Mouse (Mus musculus): ENCODE measurements around the gene Hexim2. TPM values are rescaled to one million over a fixed set of nuclear protein-coding genes. Genes with fewer than 3 reads are reported as not detected.

Gene Hexim2
- polyA plus RNA-seq, 1 experiment from 2014 or later: 6.1 TPM

DNA sequence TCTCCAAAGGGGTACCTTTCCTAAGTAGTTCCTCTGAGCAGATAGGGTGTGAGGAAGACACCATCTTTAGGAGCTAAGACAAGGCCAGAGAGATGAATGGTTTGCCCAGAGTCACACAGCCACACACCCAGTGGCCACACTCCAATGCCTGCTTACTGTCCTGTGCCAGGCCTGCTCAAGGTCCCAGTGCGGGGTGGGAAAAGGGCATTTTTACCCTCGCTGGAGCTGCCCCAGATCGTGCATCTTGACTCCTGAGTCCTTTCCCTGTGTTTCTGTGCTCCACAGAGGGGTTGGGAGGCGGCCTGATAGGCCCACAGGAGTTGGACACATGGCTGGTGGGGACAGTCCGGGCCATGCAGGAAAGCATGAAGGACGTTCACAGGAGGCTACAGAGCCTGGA lies 26.4 kb upstream of the Hexim2 start:
- ATAC-seq (replicated peaks; ENCODE audit: extremely low read depth, insufficient read depth, low FRiP score): no peak

DNA sequence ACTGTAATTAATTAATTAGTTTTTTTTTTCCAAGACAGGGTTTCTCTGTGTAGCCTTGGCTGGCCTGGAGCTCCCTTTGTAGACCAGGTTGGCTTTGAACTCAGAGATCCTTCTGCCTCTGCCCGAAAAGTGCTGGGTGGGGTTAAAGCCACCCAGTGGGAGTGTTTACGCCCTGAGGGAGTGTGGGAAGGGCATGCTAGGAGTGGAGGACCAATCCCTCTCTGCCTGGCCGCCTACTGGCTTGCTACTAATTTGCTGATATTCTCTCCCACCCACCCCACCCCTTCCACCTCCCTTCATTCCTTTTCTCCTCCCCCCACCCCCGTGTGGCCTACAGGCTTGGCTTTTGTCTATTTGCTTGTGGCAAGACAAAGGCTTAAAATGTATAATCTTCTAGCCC lies 25.8 kb upstream of the Hexim2 start:
- H3K27ac ChIP-seq (ENCODE audit: low read length): no peak overlapping the region
- WGBS: 70% methylated on average over 4 of the region's 4 CpGs

More for the DNA sequence above, 26.4 kb upstream of the Hexim2 start:
- Histone ChIP-seq H3K9me3 (replicated peaks; ENCODE audit: control insufficient read depth, low read length) (no peaks in the 10 kb centered on the region), H3K4me2 (ENCODE audit: low read depth, low read length) (no peak overlapping the region), H3K9ac (ENCODE audit: low read length) (no peak overlapping the region), H3K36me3 (ENCODE audit: control insufficient read depth, insufficient read depth) (no peaks in the 10 kb centered on the region; the same call in 1 of the 2 replicates), H3K27me3 (ENCODE audit: control insufficient read depth, insufficient read depth, low read length) (no peaks in the 10 kb centered on the region), H3K4me3 (ENCODE audit: low read length) (no peak overlapping the region), H3K27ac (ENCODE audit: low read length) (no peak overlapping the region), H3K4me1 (ENCODE audit: control insufficient read depth, insufficient read depth, low read length) (peaks cover 12% of the 10 kb centered on the region)
- WGBS: 85% methylated on average over 6 of the region's 6 CpGs

DNA sequence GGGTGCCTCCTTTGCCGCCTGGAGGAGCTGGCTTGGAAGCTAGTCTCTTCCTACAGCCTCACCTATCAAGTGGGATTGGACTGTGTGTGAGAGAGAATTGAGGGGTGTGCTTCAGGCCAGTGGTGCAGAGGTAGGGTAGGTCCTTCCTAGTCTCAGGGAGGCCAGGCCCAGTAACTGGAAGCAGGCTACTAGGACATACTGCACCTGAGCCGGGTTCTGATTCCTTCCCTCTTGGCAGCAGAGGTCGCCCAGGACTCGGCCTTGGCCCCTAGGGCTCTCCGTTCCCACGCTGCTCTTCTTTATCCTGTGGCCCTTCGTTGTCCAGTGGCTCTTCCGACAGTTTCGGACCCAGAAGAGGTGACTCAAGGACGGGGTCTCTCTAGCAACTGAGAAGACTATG lies 20.9 kb upstream of the Hexim2 start:
- peak overlapping the region; percentile 57 for H3K4me3 ChIP-seq (ENCODE audit: low read length)
- no peaks in the 10 kb centered on the region for H3K27me3 ChIP-seq (ENCODE audit: control insufficient read depth, insufficient read depth, low read length)
- WGBS: 26% methylated on average over 10 of the region's 10 CpGs
- no peaks in the 10 kb centered on the region for H3K9me3 ChIP-seq (replicated peaks; ENCODE audit: control insufficient read depth, low read length)
- H3K4me2 ChIP-seq (ENCODE audit: low read depth, low read length): peak overlapping the region; percentile 85
- H3K36me3 ChIP-seq (ENCODE audit: control insufficient read depth, insufficient read depth): no peaks in the 10 kb centered on the region; the same call in 1 of the 2 replicates
- H3K27ac ChIP-seq (ENCODE audit: low read length): peak overlapping the region; percentile 72
- peaks cover 23% of the 10 kb centered on the region for H3K4me1 ChIP-seq (ENCODE audit: control insufficient read depth, insufficient read depth, low read length)
- no peak for ATAC-seq (replicated peaks; ENCODE audit: extremely low read depth, insufficient read depth, low FRiP score)
- H3K9ac ChIP-seq (ENCODE audit: low read length): peak overlapping the region; percentile 77

More for the DNA sequence above, 25.8 kb upstream of the Hexim2 start:
- Histone ChIP-seq H3K4me3 (ENCODE audit: low read length) (no peak overlapping the region), H3K4me1 (ENCODE audit: control insufficient read depth, insufficient read depth, low read length) (peaks cover 15% of the 10 kb centered on the region), H3K36me3 (ENCODE audit: control insufficient read depth, insufficient read depth) (no peaks in the 10 kb centered on the region; the same call in 1 of the 2 replicates), H3K4me2 (ENCODE audit: low read depth, low read length) (no peak overlapping the region), H3K9me3 (replicated peaks; ENCODE audit: control insufficient read depth, low read length) (no peaks in the 10 kb centered on the region), H3K9ac (ENCODE audit: low read length) (no peak overlapping the region), H3K27me3 (ENCODE audit: control insufficient read depth, insufficient read depth, low read length) (no peaks in the 10 kb centered on the region)
- ATAC-seq (replicated peaks; ENCODE audit: extremely low read depth, insufficient read depth, low FRiP score): no peak

DNA sequence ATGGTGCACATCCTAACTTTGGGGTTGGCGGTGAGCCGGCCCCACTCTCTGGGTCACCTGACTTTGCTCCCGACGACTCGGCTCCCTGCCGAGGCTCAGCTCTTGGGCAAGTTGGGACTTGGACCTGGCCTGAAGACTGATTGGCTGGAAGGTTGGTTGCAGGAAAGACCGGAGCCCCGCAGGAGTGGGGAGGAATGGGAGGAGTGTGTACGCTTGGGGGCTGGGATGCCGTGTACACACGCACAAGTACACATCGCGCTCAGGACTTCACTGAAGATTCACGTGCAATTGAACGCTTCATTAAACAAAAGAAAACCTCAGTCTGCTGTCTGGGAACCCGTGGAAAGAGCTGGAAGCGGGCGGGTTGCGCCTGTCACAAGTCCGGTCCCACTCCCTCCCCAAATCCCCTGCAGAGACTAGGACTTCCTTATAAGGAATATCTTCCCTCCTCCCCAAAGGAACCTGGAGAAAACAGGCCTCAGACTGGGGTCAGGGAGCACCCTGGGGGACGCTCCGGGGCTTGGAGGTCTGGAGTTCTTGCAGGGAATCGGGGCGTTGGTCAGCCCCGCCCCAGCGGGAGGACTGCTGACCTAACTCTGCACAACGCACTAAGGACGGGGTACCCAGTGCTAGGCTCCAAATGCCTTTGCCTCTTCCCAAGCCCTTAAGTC lies 20.2 kb upstream of the Hexim2 start:
- no peak for ATAC-seq (replicated peaks; ENCODE audit: extremely low read depth, insufficient read depth, low FRiP score)
- H3K4me2 ChIP-seq (ENCODE audit: low read depth, low read length): peak overlapping the region; percentile 85
- WGBS: 3% methylated on average over 28 of the region's 28 CpGs

DNA sequence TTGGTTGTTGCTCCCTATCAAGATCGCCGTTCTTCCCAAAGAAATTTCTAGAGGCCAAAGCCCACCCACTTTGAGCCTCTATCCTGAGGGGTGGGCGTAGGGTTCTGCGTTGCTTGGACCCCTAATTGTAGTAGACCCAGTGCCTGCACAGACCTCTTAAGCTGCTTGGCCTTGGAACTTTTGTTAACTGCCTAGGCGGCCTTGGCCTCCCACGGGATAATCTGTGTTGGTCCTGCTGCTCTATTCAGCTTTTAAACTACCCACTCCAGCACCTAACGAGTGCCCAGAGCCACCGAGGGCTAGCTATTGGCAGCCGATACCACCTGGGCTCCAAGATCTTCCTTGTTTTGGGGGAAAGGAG lies 19.7 kb upstream of the Hexim2 start:
- peak overlapping the region; percentile 77 for H3K9ac ChIP-seq (ENCODE audit: low read length)
- no peak for ATAC-seq (replicated peaks; ENCODE audit: extremely low read depth, insufficient read depth, low FRiP score)
- H3K9me3 ChIP-seq (replicated peaks; ENCODE audit: control insufficient read depth, low read length): no peaks in the 10 kb centered on the region
- WGBS: 23% methylated on average over 9 of the region's 9 CpGs
- peak overlapping the region; percentile 85 for H3K4me2 ChIP-seq (ENCODE audit: low read depth, low read length)
- H3K4me3 ChIP-seq (ENCODE audit: low read length): peak overlapping the region; percentile 57
- H3K27me3 ChIP-seq (ENCODE audit: control insufficient read depth, insufficient read depth, low read length): no peaks in the 10 kb centered on the region
- peak overlapping the region; percentile 72 for H3K27ac ChIP-seq (ENCODE audit: low read length)
- no peaks in the 10 kb centered on the region for H3K36me3 ChIP-seq (ENCODE audit: control insufficient read depth, insufficient read depth)
- peaks cover 23% of the 10 kb centered on the region for H3K4me1 ChIP-seq (ENCODE audit: control insufficient read depth, insufficient read depth, low read length)

More for the DNA sequence above, 20.2 kb upstream of the Hexim2 start:
- Histone ChIP-seq H3K4me1 (ENCODE audit: control insufficient read depth, insufficient read depth, low read length) (peaks cover 23% of the 10 kb centered on the region), H3K9ac (ENCODE audit: low read length) (peak overlapping the region; percentile 77), H3K4me3 (ENCODE audit: low read length) (peak overlapping the region; percentile 57), H3K27ac (ENCODE audit: low read length) (peak overlapping the region; percentile 72), H3K27me3 (ENCODE audit: control insufficient read depth, insufficient read depth, low read length) (no peaks in the 10 kb centered on the region), H3K9me3 (replicated peaks; ENCODE audit: control insufficient read depth, low read length) (no peaks in the 10 kb centered on the region), H3K36me3 (ENCODE audit: control insufficient read depth, insufficient read depth) (no peaks in the 10 kb centered on the region)

DNA sequence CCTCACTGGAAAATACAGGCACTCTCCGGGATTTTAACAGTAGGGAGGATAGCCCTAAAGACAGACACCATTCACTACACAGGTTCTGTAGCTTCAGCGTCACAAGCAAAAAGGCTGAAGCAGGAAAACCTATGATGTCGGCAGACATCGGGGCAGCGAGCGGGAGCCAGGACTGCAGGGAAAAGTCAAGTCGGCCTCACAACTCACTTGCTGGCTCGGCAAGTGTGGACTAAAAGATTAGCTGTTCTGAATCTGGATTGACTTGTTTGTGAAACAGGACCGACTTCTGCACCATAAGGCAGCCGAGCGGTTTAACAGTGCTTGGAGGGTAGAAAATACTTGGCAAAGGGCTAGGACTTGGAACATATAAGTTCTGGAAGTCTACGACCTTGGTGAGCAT lies 19.2 kb upstream of the Hexim2 start:
- Histone ChIP-seq H3K9me3 (replicated peaks; ENCODE audit: control insufficient read depth, low read length) (no peaks in the 10 kb centered on the region), H3K27me3 (ENCODE audit: control insufficient read depth, insufficient read depth, low read length) (no peaks in the 10 kb centered on the region), H3K4me2 (ENCODE audit: low read depth, low read length) (no peak overlapping the region), H3K27ac (ENCODE audit: low read length) (peak overlapping the region; percentile 72), H3K36me3 (ENCODE audit: control insufficient read depth, insufficient read depth) (no peaks in the 10 kb centered on the region), H3K4me1 (ENCODE audit: control insufficient read depth, insufficient read depth, low read length) (peaks cover 23% of the 10 kb centered on the region), H3K4me3 (ENCODE audit: low read length) (no peak overlapping the region), H3K9ac (ENCODE audit: low read length) (peak overlapping the region; percentile 77; the same call in 1 of the 2 replicates)
- WGBS: 52% methylated on average over 12 of the region's 12 CpGs
- no peak for ATAC-seq (replicated peaks; ENCODE audit: extremely low read depth, insufficient read depth, low FRiP score)

DNA sequence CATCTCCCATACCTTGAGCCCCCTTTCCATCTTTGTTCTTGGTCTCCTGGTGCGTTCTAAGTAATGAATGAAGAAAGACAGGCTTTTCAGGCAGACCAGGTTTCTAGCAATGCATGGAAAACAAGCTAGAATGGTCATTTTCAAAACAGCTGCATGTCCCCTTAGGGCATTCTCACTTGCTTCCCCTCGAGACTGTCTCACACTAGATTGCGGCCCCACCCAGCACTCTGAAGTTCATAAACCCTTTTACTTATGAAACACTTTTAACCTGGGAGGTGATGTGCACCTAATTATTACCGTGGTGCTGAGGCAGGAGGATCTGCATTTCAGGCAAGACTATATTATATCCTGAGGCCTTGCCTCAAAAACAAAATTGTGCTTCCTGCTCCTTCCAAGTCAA lies 18.5 kb upstream of the Hexim2 start:
- 86% methylated on average over 4 of the region's 4 CpGs for WGBS
- Histone ChIP-seq H3K9me3 (replicated peaks; ENCODE audit: control insufficient read depth, low read length) (no peaks in the 10 kb centered on the region), H3K27me3 (ENCODE audit: control insufficient read depth, insufficient read depth, low read length) (no peaks in the 10 kb centered on the region), H3K4me3 (ENCODE audit: low read length) (no peak overlapping the region), H3K9ac (ENCODE audit: low read length) (no peak overlapping the region), H3K27ac (ENCODE audit: low read length) (no peak overlapping the region), H3K36me3 (ENCODE audit: control insufficient read depth, insufficient read depth) (no peaks in the 10 kb centered on the region), H3K4me1 (ENCODE audit: control insufficient read depth, insufficient read depth, low read length) (peaks cover 29% of the 10 kb centered on the region), H3K4me2 (ENCODE audit: low read depth, low read length) (no peak overlapping the region)
- ATAC-seq (replicated peaks; ENCODE audit: extremely low read depth, insufficient read depth, low FRiP score): no peak

DNA sequence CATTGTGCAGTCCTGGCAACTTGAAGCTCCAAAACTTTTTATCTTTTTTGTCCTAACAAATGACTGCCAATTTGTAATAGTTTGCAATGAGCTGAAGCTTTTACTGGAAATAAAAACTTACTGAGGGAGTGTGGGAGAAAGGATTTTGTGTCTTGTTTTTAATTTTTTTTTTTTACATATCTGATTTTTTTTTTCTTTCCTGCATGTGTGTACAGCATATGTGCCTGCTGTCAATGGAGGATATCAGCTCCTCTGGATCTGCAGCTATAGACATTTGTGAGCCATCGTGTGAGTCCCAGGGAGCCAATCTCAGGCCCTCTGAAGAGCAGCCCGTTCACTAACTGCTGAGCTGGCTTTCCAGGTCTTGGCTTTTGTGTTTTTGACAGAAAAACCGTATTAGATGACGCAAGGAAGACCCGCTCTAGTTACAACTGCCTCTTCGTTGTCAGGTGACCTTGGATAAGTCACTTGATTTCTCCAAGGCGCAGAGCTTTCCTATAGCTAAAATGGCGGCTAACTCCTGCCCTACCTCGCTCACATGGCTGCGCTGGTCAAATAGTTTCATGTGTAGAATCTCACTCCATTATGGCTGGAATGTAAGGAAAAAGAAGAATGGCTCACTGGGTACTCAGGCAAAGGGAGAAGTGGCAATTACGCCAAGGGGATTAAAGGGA lies 17.8 kb upstream of the Hexim2 start:
- Histone ChIP-seq H3K9me3 (replicated peaks; ENCODE audit: control insufficient read depth, low read length) (no peaks in the 10 kb centered on the region), H3K4me1 (ENCODE audit: control insufficient read depth, insufficient read depth, low read length) (peaks cover 33% of the 10 kb centered on the region), H3K4me3 (ENCODE audit: low read length) (peak overlapping the region; percentile 62), H3K4me2 (ENCODE audit: low read depth, low read length) (peak overlapping the region; percentile 83), H3K9ac (ENCODE audit: low read length) (peak overlapping the region; percentile 87), H3K27me3 (ENCODE audit: control insufficient read depth, insufficient read depth, low read length) (no peaks in the 10 kb centered on the region), H3K36me3 (ENCODE audit: control insufficient read depth, insufficient read depth) (no peaks in the 10 kb centered on the region), H3K27ac (ENCODE audit: low read length) (peak overlapping the region; percentile 90)
- ATAC-seq (replicated peaks; ENCODE audit: extremely low read depth, insufficient read depth, low FRiP score): no peak
- 89% methylated on average over 11 of the region's 11 CpGs for WGBS
